Mouse (Mus musculus): Measurements from ENCODE around the gene Ern1. TPM values are rescaled to one million over a fixed set of nuclear protein-coding genes. Genes with fewer than 3 reads are reported as not detected.
"Not testable (repeated sequence)": the region's sequence is repeated elsewhere in the genome, so short reads cannot be mapped to it uniquely, and the experiment has no call there.

Ern1 gene
- total RNA-seq, 4 experiments from 2014 or later = 6.9 to 8.9 (median 7.6) TPM

GRCm38 (mm10) chr11:106438524-106439177, 49.0 kb downstream of the Ern1 start:
- DNase-seq (ENCODE audit: low spot score in 2 of 2) = no peak

GRCm38 (mm10) chr11:106437543-106437942, 50.1 kb downstream of the Ern1 start:
- DNase-seq (ENCODE audit: low spot score in 2 of 2) = no peak

GRCm38 (mm10) chr11:106437039-106437438, 50.6 kb downstream of the Ern1 start:
- no peak for DNase-seq (ENCODE audit: low spot score in 2 of 2)

GRCm38 (mm10) chr11:106430392-106430791, 57.3 kb downstream of the Ern1 start:
- DNase-seq (ENCODE audit: low spot score in 2 of 2) = no peak

GRCm38 (mm10) chr11:106429689-106430088, 58.0 kb downstream of the Ern1 start:
- DNase-seq (ENCODE audit: low spot score in 2 of 2) = no peak

GRCm38 (mm10) chr11:106428556-106428955, 59.1 kb downstream of the Ern1 start:
- no peak for DNase-seq (ENCODE audit: low spot score in 2 of 2)

- no peak for DNase-seq (ENCODE audit: low spot score in 2 of 2)
Observed at GRCm38 (mm10) chr11:106428106-106428505, 59.5 kb downstream of the Ern1 start.

GRCm38 (mm10) chr11:106426447-106426846, 61.2 kb downstream of the Ern1 start:
- DNase-seq (ENCODE audit: low spot score in 2 of 2) = no peak

- no peak for DNase-seq (ENCODE audit: low spot score in 2 of 2)
Observed at GRCm38 (mm10) chr11:106425201-106425600, 62.5 kb downstream of the Ern1 start.

- no peak for DNase-seq (ENCODE audit: low spot score in 2 of 2)
Observed at GRCm38 (mm10) chr11:106419262-106420102, 68.2 kb downstream of the Ern1 start.

GRCm38 (mm10) chr11:106418622-106419196, 68.9 kb downstream of the Ern1 start:
- peak; percentile 73 to 74 for DNase-seq (ENCODE audit: low spot score in 2 of 2)

- no peak for DNase-seq (ENCODE audit: low spot score in 2 of 2)
Observed at GRCm38 (mm10) chr11:106417860-106418259, 69.8 kb downstream of the Ern1 start.

- no peak for DNase-seq (ENCODE audit: low spot score in 2 of 2)
Observed at GRCm38 (mm10) chr11:106416331-106416730, 71.3 kb downstream of the Ern1 start.

GRCm38 (mm10) chr11:106412641-106413360, 74.9 kb downstream of the Ern1 start:
- DNase-seq (ENCODE audit: low spot score in 2 of 2) = no peak

GRCm38 (mm10) chr11:106411157-106411556, 76.5 kb downstream of the Ern1 start:
- no peak for DNase-seq (ENCODE audit: low spot score in 2 of 2)

- no peak for DNase-seq (ENCODE audit: low spot score in 2 of 2)
Observed at GRCm38 (mm10) chr11:106410507-106410906, 77.1 kb downstream of the Ern1 start.

- no peak for DNase-seq (ENCODE audit: low spot score in 2 of 2)
Observed at GRCm38 (mm10) chr11:106410011-106410410, 77.6 kb downstream of the Ern1 start.

GRCm38 (mm10) chr11:106398481-106398880, 89.2 kb downstream of the Ern1 start:
- DNase-seq (ENCODE audit: low spot score in 2 of 2) = no peak

GRCm38 (mm10) chr11:106397656-106398055, 90.0 kb downstream of the Ern1 start:
- no peak for DNase-seq (ENCODE audit: low spot score in 2 of 2)

- DNase-seq (ENCODE audit: low spot score in 2 of 2) = not testable (repeated sequence)
Observed at GRCm38 (mm10) chr11:106394055-106394454, 93.6 kb downstream of the Ern1 start.

- DNase-seq (ENCODE audit: low spot score in 2 of 2) = no peak
Observed at GRCm38 (mm10) chr11:106393331-106393616, 94.4 kb downstream of the Ern1 start.
